Mouse (Mus musculus) liver, embryonic 16.5 days (tissue): ENCODE measurements around the gene Kcnd3. TPM values are rescaled to one million over a fixed set of nuclear protein-coding genes. Genes with fewer than 3 reads are reported as not detected.

Source experiments
- ATAC-seq: fragments of 200-750 bp; cut with Nextera tagmentation; 2 replicates; pipeline ENCODE4 v1.8.0; 2017; ENCODE audit warnings: low read depth, mild to moderate bottlenecking, moderate number of reproducible peaks, moderate library complexity
- H3K27ac ChIP-seq: fragments of 300-500 bp; sonication (generic); 2 replicates; pipeline ENCODE4 v1.5.1; 2014; ENCODE audit warnings: mild to moderate bottlenecking, low read length
- H3K27me3 ChIP-seq: fragments of 300-500 bp; sonication (generic); 2 replicates; pipeline ENCODE4 v1.6.1; 2014; ENCODE audit warnings: low read depth, low read length, mixed read lengths; ENCODE audit not compliant: control insufficient read depth, insufficient read depth
- H3K36me3 ChIP-seq: fragments of 300-500 bp; sonication (generic); 2 replicates; pipeline ENCODE4 v1.6.1; 2014; ENCODE audit warnings: mild to moderate bottlenecking; ENCODE audit not compliant: control insufficient read depth, insufficient read depth
- H3K4me1 ChIP-seq: fragments of 300-500 bp; sonication (generic); 2 replicates; pipeline ENCODE4 v1.6.1; 2014; ENCODE audit warnings: low read depth, low read length, mixed read lengths; ENCODE audit not compliant: control insufficient read depth
- H3K4me2 ChIP-seq: fragments of 300-500 bp; sonication (generic); 2 replicates; pipeline ENCODE4 v1.6.1; 2014; ENCODE audit warnings: low read depth, low read length, mixed read lengths
- H3K4me3 ChIP-seq: fragments of 300-500 bp; sonication (generic); 2 replicates; pipeline ENCODE4 v1.5.1; 2014; ENCODE audit warnings: low read depth, mild to moderate bottlenecking, low read length
- H3K9ac ChIP-seq: fragments of 300-500 bp; sonication (generic); 2 replicates; pipeline ENCODE4 v1.6.1; 2014; ENCODE audit warnings: low read depth, low read length
- H3K9me3 ChIP-seq: fragments of 300-500 bp; sonication (generic); replicated peaks from 2 replicates; pipeline ENCODE4 v1.6.1; 2016; ENCODE audit warnings: low read length; ENCODE audit not compliant: control insufficient read depth
- WGBS: fragments of 180-500 bp; shearing (Covaris S2); extraction: QIAGEN DNeasy Blood & Tissue Kit; methylation state at CpG from one replicate; pipeline ENCODE4 v1.1.7; 2014; ENCODE audit not compliant: insufficient replicate concordance; 5-methylcytosine and 5-hydroxymethylcytosine counted together
- polyA plus RNA-seq: library from polyadenylated mRNA; unstranded; fragments of >200 nt; fragmentation: Nextera tagmentation; extraction: Ambion mirVana; gene quantifications from 2 replicates; pipeline ENCODE4 v1.2.1, GENCODE M21; 2015

The Kcnd3 gene
- polyA plus RNA-seq, 1 experiment from 2014 or later: 0.05 TPM

- Histone ChIP-seq H3K27me3 (no peaks in the 10 kb centered on the region), H3K4me1 (no peaks in the 10 kb centered on the region), H3K27ac (no peak overlapping the region), H3K9me3 (no peaks in the 10 kb centered on the region), H3K9ac (no peak overlapping the region), H3K4me2 (no peak overlapping the region), H3K36me3 (no peaks in the 10 kb centered on the region), H3K4me3 (no peak overlapping the region)
- WGBS: 18% methylated on average over 6 of the region's 6 CpGs
- no peak for ATAC-seq
Observed at GRCm38 (mm10) chr3:105627258-105627657, 175.1 kb downstream of the Kcnd3 start.

GRCm38 (mm10) chr3:105632296-105632695, 180.2 kb downstream of the Kcnd3 start:
- Histone ChIP-seq H3K27ac (no peak overlapping the region), H3K36me3 (no peaks in the 10 kb centered on the region), H3K9me3 (no peaks in the 10 kb centered on the region), H3K4me3 (no peak overlapping the region), H3K9ac (no peak overlapping the region), H3K4me1 (no peaks in the 10 kb centered on the region), H3K27me3 (no peaks in the 10 kb centered on the region), H3K4me2 (no peak overlapping the region)
- 32% methylated on average over 2 of the region's 2 CpGs for WGBS
- ATAC-seq: no peak

- Histone ChIP-seq H3K27me3 (no peaks in the 10 kb centered on the region), H3K9me3 (no peaks in the 10 kb centered on the region), H3K36me3 (no peaks in the 10 kb centered on the region), H3K4me1 (no peaks in the 10 kb centered on the region), H3K9ac (no peak overlapping the region), H3K4me3 (no peak overlapping the region), H3K4me2 (no peak overlapping the region), H3K27ac (no peak overlapping the region)
- 53% methylated on average over 3 of the region's 3 CpGs for WGBS
- no peak for ATAC-seq
Observed at GRCm38 (mm10) chr3:105633021-105633420, 180.9 kb downstream of the Kcnd3 start.

GRCm38 (mm10) chr3:105642186-105642585, 190.1 kb downstream of the Kcnd3 start:
- no peak for ATAC-seq
- Histone ChIP-seq H3K27me3 (no peaks in the 10 kb centered on the region), H3K36me3 (no peaks in the 10 kb centered on the region), H3K4me3 (no peak overlapping the region), H3K4me2 (no peak overlapping the region), H3K27ac (no peak overlapping the region), H3K9ac (no peak overlapping the region), H3K4me1 (no peaks in the 10 kb centered on the region), H3K9me3 (no peaks in the 10 kb centered on the region)
- WGBS: 31% methylated on average over 1 of the region's 1 CpGs

- H3K4me2 ChIP-seq: no peak overlapping the region
- ATAC-seq: no peak
- no peak overlapping the region for H3K9ac ChIP-seq
- H3K4me1 ChIP-seq: no peaks in the 10 kb centered on the region
- WGBS: 47% methylated on average over 5 of the region's 5 CpGs
- H3K36me3 ChIP-seq: no peaks in the 10 kb centered on the region
- no peak overlapping the region for H3K27ac ChIP-seq
- no peaks in the 10 kb centered on the region for H3K27me3 ChIP-seq
- no peaks in the 10 kb centered on the region for H3K9me3 ChIP-seq
- no peak overlapping the region for H3K4me3 ChIP-seq
Observed at GRCm38 (mm10) chr3:105643566-105643965, 191.4 kb downstream of the Kcnd3 start.

- Histone ChIP-seq H3K4me3 (no peak overlapping the region), H3K27me3 (no peaks in the 10 kb centered on the region), H3K4me1 (no peaks in the 10 kb centered on the region), H3K9ac (no peak overlapping the region), H3K36me3 (no peaks in the 10 kb centered on the region), H3K27ac (no peak overlapping the region), H3K9me3 (no peaks in the 10 kb centered on the region), H3K4me2 (no peak overlapping the region)
- ATAC-seq: no peak
- WGBS: 43% methylated on average over 8 of the region's 8 CpGs
Observed at GRCm38 (mm10) chr3:105648889-105649567, 196.9 kb downstream of the Kcnd3 start.

- H3K4me3 ChIP-seq: no peak overlapping the region
- no peak overlapping the region for H3K4me2 ChIP-seq
- H3K4me1 ChIP-seq: no peaks in the 10 kb centered on the region
- H3K36me3 ChIP-seq: no peaks in the 10 kb centered on the region
- H3K9ac ChIP-seq: no peak overlapping the region
- no peaks in the 10 kb centered on the region for H3K27me3 ChIP-seq
- ATAC-seq: no peak
- WGBS: 63% methylated on average over 13 of the region's 13 CpGs
- H3K9me3 ChIP-seq: no peaks in the 10 kb centered on the region
- H3K27ac ChIP-seq: no peak overlapping the region
Observed at GRCm38 (mm10) chr3:105653544-105654380, 201.6 kb downstream of the Kcnd3 start.

GRCm38 (mm10) chr3:105655031-105655585, 203.0 kb downstream of the Kcnd3 start:
- 67% methylated on average over 11 of the region's 11 CpGs for WGBS
- no peak for ATAC-seq
- no peak overlapping the region for H3K4me3 ChIP-seq
- H3K27me3 ChIP-seq: no peaks in the 10 kb centered on the region
- H3K36me3 ChIP-seq: no peaks in the 10 kb centered on the region
- H3K9me3 ChIP-seq: no peaks in the 10 kb centered on the region
- H3K9ac ChIP-seq: no peak overlapping the region
- H3K4me2 ChIP-seq: no peak overlapping the region
- no peaks in the 10 kb centered on the region for H3K4me1 ChIP-seq
- H3K27ac ChIP-seq: no peak overlapping the region

GRCm38 (mm10) chr3:105660530-105660929, 208.4 kb downstream of the Kcnd3 start:
- no peak overlapping the region for H3K9ac ChIP-seq
- no peaks in the 10 kb centered on the region for H3K36me3 ChIP-seq
- no peak overlapping the region for H3K27ac ChIP-seq
- H3K4me2 ChIP-seq: no peak overlapping the region
- 47% methylated on average over 2 of the region's 2 CpGs for WGBS
- H3K27me3 ChIP-seq: no peaks in the 10 kb centered on the region
- no peaks in the 10 kb centered on the region for H3K9me3 ChIP-seq
- H3K4me3 ChIP-seq: no peak overlapping the region
- ATAC-seq: no peak
- peaks cover 3% of the 10 kb centered on the region for H3K4me1 ChIP-seq
